Mouse (Mus musculus) hindlimb bud, embryonic 11.5 days (tissue): ENCODE data around the gene Oxa1l.
A peak's percentile ranks its signal among the peaks of the same experiment; 100 is the strongest.
"Not testable (repeated sequence)": the region's sequence is repeated elsewhere in the genome, so short reads cannot be mapped to it uniquely, and the experiment has no call there.

ENCODE experiments used
- DNase-seq: peaks from one replicate; pipeline ENCODE4 v3.0.0-alpha.2; 2012; ENCODE audit warnings: low read depth, low spot score; ENCODE audit errors: extremely low spot score

The Oxa1l gene

GRCm38 (mm10) chr14:54360577-54361340 is at the start of gene Oxa1l:
Gene Oxa1l, plus strand, starts transcription at chr14:54360834.
- DNase-seq, result peak; percentile 94

GRCm38 (mm10) chr14:54311763-54312162 is 48.9 kb upstream of the Oxa1l start:
- no peak for DNase-seq

DNA sequence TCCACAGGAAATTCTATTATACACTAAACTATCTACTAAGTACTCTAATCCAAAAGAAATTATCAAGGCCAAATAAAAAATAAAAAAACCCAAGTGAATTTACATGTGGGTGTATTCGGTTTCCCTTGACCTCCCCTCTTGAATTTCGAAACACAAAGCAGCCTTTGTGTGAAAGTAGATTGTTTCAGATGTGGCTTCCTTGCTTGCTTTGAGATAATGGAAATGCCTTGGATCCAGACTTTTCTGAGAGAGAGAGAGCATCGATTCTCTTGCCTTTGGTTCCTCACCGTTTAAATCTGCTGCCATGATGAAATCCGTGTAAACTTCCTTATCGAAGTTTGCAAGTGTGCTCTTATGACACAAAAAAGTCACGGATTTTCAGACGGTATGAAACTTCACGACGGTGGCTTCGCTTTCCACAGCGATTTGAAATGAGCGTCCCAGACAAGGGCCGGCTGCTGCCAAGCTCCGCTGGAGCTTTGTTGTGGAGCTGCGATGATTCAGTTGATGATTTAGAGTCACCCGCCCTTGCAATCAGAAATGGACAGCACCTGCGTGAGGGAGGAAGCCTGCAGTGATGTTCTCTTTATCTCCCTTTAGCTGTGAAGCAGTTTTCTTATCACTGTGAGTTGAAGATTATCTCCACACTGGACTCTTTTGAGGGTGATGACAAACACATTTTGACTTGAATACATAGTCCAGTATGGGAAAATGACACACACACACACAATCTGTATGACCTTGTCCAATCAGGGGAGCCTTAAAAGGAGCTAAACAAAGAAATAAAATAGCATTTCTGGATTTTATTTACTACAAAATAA is 38.9 kb upstream of the Oxa1l start:
- DNase-seq, result no peak

- no peak for DNase-seq
These were observed 36.1 kb upstream of the Oxa1l start for GRCm38 (mm10) chr14:54324486-54324885.

- no peak for DNase-seq
These were observed 32.1 kb upstream of the Oxa1l start for GRCm38 (mm10) chr14:54328548-54328947.

DNA sequence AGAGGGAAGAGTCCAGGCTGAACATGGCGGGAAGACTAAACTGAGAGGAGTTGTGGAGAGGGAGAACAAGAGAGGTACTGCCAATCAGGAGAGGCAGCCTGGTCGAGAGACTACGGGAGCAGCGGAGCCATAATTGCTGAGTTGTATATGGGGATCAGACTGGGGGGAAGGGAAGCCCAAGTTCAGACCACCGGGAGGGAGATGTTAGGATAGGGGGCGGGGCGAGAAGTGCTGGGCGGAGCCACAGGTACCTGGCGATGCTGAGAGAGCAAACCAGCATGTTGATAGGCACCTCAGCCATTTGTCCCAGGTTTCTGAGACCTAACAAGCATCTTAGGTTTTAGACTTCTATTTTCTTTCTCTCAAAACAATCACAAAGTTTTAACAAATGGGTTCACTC is 31.4 kb upstream of the Oxa1l start:
- no peak for DNase-seq

- no peak for DNase-seq
These were observed 29.5 kb upstream of the Oxa1l start for GRCm38 (mm10) chr14:54331178-54331577.

GRCm38 (mm10) chr14:54332176-54333074 is 28.2 kb upstream of the Oxa1l start:
- no peak for DNase-seq

DNA sequence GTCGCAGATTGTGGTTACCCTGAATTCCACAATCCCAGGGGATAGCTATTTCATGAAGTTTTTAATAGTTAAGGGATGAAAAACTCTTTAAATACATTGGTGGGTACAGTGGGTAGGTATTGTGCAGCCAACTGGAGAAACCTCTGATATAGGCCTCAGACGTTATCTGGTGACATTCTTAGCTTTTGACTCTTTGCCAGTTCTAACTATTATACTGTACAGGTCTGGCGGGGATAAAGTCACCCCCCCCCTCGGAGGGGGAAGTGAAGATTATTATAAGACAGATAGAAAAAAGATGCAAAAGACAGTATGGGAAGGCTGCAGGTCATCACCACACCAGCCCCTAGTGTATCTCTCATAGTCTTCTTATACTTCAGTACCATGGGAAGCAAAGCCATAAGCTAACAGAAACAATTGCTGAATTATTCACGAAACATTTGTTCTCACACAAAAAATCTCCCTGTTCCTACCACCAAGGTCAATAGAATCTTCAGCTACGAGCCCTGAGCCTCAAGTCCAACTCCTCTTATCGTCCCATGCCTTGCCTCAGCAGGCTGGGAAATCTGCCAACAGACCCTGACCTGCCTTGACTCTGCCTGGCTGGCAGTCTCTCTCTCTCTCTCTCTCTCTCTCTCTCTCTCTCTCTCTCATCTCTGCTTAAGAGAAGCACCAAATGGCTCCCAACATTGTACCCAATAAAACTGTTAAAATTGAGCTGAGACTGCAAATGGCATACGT is 27.0 kb upstream of the Oxa1l start:
- DNase-seq, result no peak

DNA sequence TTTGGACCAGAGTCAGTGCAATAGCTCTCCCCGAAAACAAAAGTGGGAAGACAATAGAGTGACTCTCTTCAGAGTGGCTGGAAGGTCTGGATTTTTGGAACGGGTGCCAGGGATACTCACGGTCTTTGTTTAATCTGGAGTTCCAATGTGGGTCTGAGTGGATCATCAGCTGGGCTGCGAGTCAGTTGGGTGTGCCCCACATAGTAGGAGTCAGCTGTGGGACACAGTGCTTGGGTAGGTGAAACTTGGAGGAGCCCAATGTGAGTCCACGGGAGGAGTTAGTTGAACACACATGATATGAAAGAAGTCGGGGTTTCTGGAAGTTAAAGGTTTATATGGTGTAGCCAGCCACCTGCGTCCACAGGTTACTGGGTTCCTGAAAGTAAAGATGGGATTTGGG is 19.8 kb upstream of the Oxa1l start:
- no peak for DNase-seq

- not testable (repeated sequence) for DNase-seq
These were observed 18.8 kb upstream of the Oxa1l start for GRCm38 (mm10) chr14:54341807-54342206.

DNA sequence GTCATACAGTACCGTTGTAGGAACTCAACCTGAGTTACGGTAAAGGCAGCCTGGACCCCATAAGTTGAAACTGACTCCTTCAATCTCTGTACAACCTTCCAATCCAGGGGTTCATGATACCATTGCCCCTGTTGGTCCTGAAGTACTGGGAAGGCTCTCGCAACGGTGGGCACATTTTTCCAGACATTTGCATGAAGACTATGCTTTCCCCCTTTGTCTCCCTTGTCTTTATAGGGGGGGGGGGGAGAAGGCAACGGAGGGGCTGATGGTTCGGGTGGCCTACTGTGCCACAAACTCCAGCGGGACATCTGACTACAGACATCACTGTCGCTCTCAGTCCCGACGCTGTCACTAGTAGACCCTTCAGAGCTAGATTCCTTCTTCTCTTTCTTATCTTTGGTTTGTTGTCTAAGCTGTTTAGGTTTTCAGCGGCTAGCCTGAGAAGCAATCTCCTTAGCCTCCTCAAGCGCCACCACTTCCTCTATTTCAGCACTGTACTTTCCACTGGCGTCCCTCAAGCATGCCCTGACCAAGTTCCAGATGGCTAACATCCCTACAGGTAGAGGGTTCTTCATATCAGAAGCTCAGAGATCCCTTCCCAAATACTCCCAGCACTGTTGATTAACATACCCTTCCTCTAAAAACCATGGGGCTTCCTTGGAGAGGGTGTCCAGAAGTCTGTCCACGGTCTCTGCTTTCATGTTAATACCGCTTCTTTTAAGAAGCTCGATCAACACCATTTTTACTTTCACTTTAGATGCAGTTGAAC is 9.7 kb upstream of the Oxa1l start:
- DNase-seq, result not testable (repeated sequence)

GRCm38 (mm10) chr14:54352314-54352713 is 8.3 kb upstream of the Oxa1l start:
- no peak for DNase-seq

DNA sequence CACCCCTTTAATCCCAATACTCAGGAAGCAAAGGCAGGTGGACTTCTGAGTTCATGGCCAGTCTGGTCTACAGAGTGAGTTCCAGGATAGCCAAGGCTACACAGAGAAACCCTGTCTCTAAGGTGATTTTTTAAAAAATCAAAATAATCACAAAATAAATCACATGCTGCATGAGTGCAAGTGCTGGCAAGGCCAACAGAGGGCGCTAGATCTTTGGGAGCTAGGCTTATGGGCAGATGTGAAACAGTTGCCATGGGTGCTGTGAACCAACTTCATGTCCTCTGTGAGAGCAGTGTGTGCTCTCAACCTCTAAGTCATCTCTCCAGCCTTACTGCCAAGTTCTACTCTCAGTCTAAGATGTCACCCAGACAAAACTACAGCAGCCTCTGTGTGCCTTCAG is 6.2 kb upstream of the Oxa1l start:
- no peak for DNase-seq

- DNase-seq, result no peak
These were observed 2.5 kb downstream of the Oxa1l start for GRCm38 (mm10) chr14:54363156-54363555.

GRCm38 (mm10) chr14:54365026-54365645 is 4.5 kb downstream of the Oxa1l start:
- no peak for DNase-seq

DNA sequence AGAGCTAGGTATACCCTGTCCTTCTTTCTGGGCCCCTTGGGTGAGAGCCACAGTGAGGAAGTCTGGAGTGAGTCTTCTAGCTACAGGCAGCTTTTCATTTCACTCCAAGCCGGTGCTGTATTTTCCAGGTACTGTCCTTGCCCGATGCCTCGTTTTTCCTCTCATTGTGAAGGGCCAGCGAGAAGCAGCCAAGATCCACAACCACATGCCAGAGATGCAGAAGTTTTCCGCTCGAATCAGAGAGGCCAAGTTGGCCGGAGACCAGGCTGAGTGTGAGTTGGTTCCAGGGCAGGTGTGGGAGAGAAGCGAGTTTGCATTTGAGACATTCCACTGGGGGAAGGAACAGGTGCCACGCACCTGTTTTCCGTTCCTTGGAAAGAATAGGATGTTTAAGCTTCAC is 5.9 kb downstream of the Oxa1l start:
- DNase-seq, result no peak

GRCm38 (mm10) chr14:54367429-54368060 is 6.9 kb downstream of the Oxa1l start:
- no peak for DNase-seq

DNA sequence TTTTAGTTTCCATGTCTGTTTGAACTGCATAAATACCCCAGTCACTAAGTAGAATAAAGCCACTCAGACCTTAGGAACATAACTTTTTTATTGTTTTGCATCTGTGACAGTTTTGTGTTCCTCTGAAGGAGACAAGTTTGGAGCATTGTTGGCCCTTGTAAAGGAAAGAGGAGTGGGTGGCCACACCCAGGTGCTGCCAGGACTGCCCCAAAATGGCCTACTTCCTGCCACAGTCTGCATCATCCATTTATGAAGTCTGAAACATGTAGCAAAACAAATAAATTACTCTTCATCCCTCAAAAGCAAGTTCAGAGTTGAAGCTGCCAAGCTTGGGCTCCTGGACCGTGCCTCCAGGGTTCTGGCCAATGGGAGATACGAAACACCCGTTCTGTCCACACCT is 8.7 kb downstream of the Oxa1l start:
- DNase-seq, result no peak
